Mouse (Mus musculus): ENCODE measurements around the gene Aldh8a1. TPM values are rescaled to one million over a fixed set of nuclear protein-coding genes. Genes with fewer than 3 reads are reported as not detected.

Gene Aldh8a1
- polyA plus RNA-seq, 1 experiment = not detected

DNA sequence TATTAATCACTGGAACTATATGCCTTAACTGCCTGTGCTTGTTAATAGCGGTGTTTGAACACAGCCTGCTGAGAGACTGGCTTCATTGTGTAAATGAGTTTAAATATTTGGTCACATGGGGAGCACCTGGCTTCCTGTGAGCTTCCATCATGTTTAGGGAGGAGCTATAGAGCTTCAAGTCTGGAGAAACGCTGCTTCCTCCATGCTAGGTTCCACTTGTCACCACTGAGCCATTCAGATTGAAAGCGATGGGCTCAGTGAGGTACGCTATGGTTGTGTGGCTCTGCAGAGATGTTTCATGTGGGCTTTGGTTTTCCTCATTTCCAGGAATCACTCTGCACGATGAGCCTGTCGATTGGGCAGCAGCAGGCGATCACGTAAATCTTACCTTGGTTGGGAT is 19.1 kb upstream of the Aldh8a1 start:
- Histone ChIP-seq H3K4me3 (ENCODE audit: insufficient read depth, low read depth, low read length) (no peak overlapping the region), H3K27ac (replicated peaks; ENCODE audit: low read depth, low read length) (no peak overlapping the region), H3K4me1 (ENCODE audit: control insufficient read depth, insufficient read depth, insufficient read length, low read length) (no peaks in the 10 kb centered on the region)

DNA sequence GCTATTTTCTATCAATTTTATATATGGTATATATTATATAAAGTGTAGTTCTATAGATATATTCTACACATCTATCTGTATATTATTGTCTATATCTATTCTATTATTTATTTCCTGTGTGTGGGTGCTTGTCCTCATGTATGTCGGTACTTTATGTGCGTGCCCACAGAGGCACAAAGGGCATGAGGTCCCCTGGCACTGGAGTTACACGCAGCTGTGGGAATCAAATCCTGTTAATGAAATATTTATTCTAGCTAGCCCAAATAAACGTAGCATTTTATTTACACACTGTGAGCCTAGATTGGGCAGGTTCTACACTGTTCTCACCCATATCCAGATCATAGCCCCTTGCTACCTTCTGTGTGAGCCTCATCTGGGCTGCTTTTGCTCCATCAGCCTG is 18.0 kb upstream of the Aldh8a1 start:
- H3K27ac ChIP-seq (replicated peaks; ENCODE audit: low read depth, low read length) = no peak overlapping the region
- no peak overlapping the region for H3K4me3 ChIP-seq (ENCODE audit: insufficient read depth, low read depth, low read length)
- H3K4me1 ChIP-seq (ENCODE audit: control insufficient read depth, insufficient read depth, insufficient read length, low read length) = no peaks in the 10 kb centered on the region

DNA sequence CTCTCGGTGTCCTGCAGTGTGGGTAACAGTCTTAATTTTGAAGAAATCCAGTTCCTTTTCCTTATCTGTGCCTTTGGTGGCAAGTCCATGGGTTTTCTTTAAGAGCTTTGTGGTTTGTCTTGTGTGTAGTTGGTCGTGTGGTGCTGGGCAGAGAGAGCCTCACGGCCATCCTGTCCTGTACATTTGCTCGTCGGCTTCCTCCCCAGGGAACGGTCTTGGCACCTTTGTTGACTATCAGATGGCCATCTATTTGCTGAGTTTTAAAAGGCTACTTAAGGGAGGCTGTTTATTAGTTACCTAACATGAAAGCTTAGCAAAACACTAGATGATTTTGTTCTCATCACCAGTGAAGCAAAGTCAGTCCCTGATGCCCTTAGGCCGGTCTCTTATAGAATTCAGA is 15.2 kb upstream of the Aldh8a1 start:
- no peak overlapping the region for H3K4me3 ChIP-seq (ENCODE audit: insufficient read depth, low read depth, low read length)
- H3K27ac ChIP-seq (replicated peaks; ENCODE audit: low read depth, low read length) = no peak overlapping the region

DNA sequence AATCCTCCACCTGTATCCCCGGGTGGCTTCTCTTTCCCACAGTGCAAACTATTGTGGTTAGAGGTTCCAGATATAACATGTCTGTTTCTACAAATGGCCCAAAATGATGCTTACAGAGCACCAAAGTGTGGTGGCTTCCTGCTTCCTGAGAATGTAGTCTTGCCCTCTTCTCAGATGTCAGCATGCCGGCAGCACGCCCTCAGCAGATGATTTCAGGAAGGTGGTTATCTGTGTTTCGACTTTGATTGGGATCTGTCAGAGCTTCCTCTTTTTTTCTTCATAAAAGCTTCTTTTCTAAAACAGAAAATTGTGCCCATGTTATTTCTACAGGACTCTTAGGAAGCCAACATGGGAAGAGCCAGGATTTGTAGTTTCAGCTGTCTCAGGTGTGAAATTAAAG is 13.8 kb upstream of the Aldh8a1 start:
- Histone ChIP-seq H3K4me1 (ENCODE audit: control insufficient read depth, insufficient read depth, insufficient read length, low read length) (no peaks in the 10 kb centered on the region), H3K27ac (replicated peaks; ENCODE audit: low read depth, low read length) (no peak overlapping the region), H3K4me3 (ENCODE audit: insufficient read depth, low read depth, low read length) (no peak overlapping the region)

More for the DNA sequence above, 15.2 kb upstream of the Aldh8a1 start:
- no peaks in the 10 kb centered on the region for H3K4me1 ChIP-seq (ENCODE audit: control insufficient read depth, insufficient read depth, insufficient read length, low read length)

DNA sequence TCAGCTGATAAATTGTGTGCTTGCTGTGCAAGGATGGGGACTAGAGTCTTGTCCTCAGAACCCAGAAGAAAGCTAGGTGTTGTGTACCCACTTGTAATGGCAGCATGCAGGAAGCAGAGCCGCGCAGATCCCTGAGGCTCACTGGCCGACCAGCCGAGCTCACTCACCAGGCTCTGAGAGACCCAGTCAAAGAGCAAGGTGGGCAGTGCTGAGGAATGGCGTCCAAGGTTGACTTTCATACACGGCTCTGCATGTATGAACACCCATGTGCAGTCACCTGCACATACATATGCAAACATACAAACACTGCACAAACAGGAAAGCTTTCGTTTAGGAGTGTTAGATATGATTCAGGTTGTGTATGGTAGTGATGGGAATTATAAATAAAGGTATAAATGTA is 12.1 kb upstream of the Aldh8a1 start:
- H3K27ac ChIP-seq (replicated peaks; ENCODE audit: low read depth, low read length) = no peak overlapping the region
- H3K4me3 ChIP-seq (ENCODE audit: insufficient read depth, low read depth, low read length) = no peak overlapping the region
- H3K4me1 ChIP-seq (ENCODE audit: control insufficient read depth, insufficient read depth, insufficient read length, low read length) = no peaks in the 10 kb centered on the region

DNA sequence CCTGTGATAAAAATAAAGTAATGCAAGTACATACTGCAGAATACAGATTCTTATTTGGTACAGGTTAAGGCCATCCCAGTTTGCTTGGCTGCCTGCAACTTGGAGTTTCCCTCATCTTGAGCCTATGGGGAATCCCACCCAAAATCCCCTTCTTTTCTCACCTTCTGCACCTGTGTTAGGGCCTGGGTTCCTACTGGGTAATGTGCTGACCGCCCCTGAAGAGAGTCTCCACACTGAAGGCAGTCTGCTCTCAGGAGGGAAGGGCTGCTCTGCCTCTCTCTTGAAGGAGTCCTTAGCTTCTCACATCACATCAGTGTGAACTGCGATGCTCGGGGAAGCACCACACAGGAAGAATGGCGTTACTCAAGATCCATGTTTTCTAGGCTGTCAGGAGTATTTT is 11.2 kb upstream of the Aldh8a1 start:
- Histone ChIP-seq H3K4me1 (ENCODE audit: control insufficient read depth, insufficient read depth, insufficient read length, low read length) (no peaks in the 10 kb centered on the region), H3K27ac (replicated peaks; ENCODE audit: low read depth, low read length) (no peak overlapping the region), H3K4me3 (ENCODE audit: insufficient read depth, low read depth, low read length) (no peak overlapping the region)

DNA sequence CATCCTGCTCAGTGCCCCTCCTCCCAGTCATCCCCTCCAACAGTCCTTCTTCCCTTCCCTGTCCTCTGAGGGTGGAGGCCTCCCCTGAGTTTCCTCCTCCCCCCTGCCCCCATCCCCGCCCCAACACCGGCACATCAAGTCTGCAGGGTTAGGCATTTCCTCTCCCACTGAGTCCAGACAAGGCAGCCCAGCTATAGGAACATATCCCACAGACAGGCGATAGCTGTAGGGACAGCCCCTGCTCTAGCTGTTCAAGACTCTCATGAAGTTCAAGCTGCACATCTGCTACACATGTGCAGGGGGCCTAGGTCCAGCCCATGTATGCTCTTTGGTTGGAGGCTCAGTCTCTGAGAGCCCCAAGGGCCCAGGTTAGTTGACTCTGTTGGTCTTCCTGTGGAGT is 10.6 kb upstream of the Aldh8a1 start:
- no peak overlapping the region for H3K27ac ChIP-seq (replicated peaks; ENCODE audit: low read depth, low read length)
- no peak overlapping the region for H3K4me3 ChIP-seq (ENCODE audit: insufficient read depth, low read depth, low read length)
- no peaks in the 10 kb centered on the region for H3K4me1 ChIP-seq (ENCODE audit: control insufficient read depth, insufficient read depth, insufficient read length, low read length)

DNA sequence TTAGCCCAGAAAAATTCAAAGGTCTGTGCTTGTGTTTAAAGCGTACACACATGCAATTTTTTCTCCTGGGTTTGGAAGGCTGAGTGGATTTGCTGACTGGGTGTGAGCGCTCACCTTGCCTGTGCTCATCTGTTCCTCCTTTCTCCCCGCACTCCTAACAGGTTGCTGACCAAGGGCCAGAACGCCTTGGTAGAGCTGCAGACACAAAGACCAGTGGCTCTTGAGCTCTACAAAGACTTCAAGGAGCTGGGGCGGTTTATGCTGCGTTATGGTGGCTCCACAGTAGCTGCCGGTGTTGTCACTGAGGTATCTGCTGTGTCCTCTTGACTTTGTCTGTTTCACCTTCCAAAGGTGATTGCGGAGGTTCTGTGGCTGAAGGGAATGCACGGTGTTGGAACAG is 9.6 kb upstream of the Aldh8a1 start:
- Histone ChIP-seq H3K27ac (replicated peaks; ENCODE audit: low read depth, low read length) (no peak overlapping the region), H3K4me1 (ENCODE audit: control insufficient read depth, insufficient read depth, insufficient read length, low read length) (no peaks in the 10 kb centered on the region), H3K4me3 (ENCODE audit: insufficient read depth, low read depth, low read length) (no peak overlapping the region)

DNA sequence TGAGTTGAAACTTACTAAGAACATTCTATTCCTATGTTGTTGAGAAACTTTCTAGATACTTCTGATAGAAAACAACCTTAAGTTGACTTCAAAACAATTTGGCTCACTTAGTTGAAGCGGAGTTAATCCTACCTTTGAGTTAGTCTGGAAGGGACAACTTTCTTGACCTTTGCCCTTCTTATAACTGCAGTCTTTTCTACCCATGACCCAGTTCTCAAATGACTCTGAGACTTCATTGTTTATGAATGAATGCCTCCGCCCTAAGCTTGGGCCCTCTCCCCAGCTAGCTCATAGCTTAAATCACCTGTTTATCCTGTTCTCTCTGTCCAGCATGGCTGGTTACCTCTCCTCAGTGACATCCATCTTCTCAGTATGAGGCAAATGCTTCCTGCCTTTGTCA is 7.5 kb upstream of the Aldh8a1 start:
- Histone ChIP-seq H3K27ac (replicated peaks; ENCODE audit: low read depth, low read length) (no peak overlapping the region), H3K4me1 (ENCODE audit: control insufficient read depth, insufficient read depth, insufficient read length, low read length) (no peaks in the 10 kb centered on the region), H3K4me3 (ENCODE audit: insufficient read depth, low read depth, low read length) (no peak overlapping the region)

DNA sequence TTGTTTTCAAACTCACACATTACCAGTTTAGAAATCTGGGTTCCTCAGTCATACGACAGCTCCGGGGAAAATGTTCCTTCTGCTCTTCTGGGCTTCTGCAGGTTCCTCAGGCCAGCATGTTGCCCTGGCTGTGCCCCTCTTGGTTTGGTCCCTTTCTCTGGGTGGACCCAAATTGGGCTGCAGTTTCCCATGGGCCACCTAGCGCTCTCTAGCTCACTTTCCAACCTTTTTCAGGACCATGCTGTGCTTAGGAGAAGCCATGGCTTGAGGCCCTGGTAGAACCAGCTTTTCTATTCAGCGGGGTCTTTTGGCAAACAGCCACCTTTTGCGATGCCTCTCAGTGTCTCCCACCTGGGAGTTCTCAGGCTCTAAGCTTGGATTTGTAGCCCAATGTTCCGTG is 4.8 kb upstream of the Aldh8a1 start:
- no peak overlapping the region for H3K27ac ChIP-seq (replicated peaks; ENCODE audit: low read depth, low read length)
- no peaks in the 10 kb centered on the region for H3K4me1 ChIP-seq (ENCODE audit: control insufficient read depth, insufficient read depth, insufficient read length, low read length)
- no peak overlapping the region for H3K4me3 ChIP-seq (ENCODE audit: insufficient read depth, low read depth, low read length)

DNA sequence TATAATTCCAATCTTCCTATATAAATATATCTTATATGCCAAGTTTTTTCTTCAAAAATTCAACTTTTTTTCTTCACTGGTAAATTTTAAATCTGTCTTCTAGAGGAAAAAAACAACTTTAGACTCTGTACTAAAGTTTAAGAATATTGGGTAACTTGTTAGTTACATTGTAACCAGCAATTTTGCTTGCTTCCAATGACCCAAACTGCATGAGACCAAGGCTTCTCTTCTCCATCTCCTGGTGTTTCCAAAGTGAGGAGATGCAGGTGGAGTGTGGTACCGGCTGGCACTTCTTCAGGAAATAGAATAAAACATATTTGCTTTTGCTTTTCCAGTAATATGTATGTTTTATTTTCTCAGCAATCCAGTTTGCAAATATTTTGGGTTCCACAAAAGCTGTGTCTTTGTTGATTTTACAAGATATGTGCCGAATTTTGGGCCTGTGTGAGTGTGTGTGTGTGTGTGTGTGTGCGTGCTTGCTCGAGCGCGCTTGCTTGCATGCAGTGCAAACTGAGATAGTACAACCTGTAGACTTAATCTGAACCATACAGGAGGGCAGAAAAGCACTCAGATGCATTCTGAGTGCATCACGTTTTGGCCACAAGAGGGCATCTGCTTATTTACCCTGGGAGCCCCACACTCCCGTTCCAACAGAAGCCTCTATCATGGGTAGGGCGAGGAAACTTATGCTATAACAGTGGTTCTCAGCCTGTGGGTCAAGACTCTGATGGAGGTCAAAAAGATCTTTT is 1.3 kb downstream of the Aldh8a1 start:
- Histone ChIP-seq H3K27ac (replicated peaks; ENCODE audit: low read depth, low read length) (no peak overlapping the region), H3K4me1 (ENCODE audit: control insufficient read depth, insufficient read depth, insufficient read length, low read length) (no peaks in the 10 kb centered on the region), H3K4me3 (ENCODE audit: insufficient read depth, low read depth, low read length) (no peak overlapping the region)

DNA sequence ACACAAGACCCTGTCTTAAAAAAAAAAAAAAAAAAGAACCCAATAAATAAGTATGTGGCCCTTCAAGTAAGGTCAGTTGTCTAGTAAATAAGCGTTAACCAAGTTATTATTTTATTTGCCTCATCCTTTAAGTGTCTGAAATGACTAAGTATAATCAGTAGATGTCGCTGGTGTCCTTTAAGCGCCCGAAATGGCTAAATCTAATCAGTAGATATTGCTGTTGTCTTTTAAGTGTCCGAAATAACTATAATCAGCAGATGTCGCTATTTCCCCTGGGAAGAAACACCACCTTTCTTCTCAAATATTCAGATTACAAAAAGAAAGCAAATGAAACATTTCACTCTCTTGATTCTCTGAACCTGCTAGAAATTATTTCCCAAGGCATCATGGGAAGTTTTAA is 5.8 kb downstream of the Aldh8a1 start:
- H3K27ac ChIP-seq (replicated peaks; ENCODE audit: low read depth, low read length) = no peak overlapping the region
- H3K4me1 ChIP-seq (ENCODE audit: control insufficient read depth, insufficient read depth, insufficient read length, low read length) = no peaks in the 10 kb centered on the region
- H3K4me3 ChIP-seq (ENCODE audit: insufficient read depth, low read depth, low read length) = no peak overlapping the region

DNA sequence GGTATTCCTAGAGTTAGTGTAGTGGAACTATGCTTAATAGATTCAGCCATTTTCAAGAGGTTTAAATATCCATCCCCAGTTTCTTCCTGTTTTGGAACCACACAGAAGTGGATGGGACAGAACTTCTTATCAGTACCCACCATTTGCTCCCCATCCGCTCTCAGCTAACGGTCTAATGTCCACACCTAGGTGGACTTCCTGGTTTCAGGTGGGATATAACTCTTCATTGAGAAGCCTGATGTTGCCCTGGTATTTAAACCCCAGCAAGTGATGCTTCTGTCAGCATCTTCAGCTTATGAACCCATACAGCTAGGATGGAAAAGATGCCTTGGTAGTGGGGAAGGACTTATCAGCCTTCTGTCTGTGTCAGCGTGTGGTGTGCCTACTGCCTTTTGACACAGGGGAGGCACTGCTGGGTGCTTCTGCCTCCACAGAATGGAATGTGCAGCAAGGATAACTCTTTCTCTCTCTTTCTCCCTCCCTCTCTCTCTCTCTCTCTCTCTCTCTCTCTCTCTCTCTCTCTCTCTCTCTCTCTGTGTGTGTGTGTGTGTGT is 8.1 kb downstream of the Aldh8a1 start:
- no peak overlapping the region for H3K27ac ChIP-seq (replicated peaks; ENCODE audit: low read depth, low read length)
- no peaks in the 10 kb centered on the region for H3K4me1 ChIP-seq (ENCODE audit: control insufficient read depth, insufficient read depth, insufficient read length, low read length)
- H3K4me3 ChIP-seq (ENCODE audit: insufficient read depth, low read depth, low read length) = no peak overlapping the region

DNA sequence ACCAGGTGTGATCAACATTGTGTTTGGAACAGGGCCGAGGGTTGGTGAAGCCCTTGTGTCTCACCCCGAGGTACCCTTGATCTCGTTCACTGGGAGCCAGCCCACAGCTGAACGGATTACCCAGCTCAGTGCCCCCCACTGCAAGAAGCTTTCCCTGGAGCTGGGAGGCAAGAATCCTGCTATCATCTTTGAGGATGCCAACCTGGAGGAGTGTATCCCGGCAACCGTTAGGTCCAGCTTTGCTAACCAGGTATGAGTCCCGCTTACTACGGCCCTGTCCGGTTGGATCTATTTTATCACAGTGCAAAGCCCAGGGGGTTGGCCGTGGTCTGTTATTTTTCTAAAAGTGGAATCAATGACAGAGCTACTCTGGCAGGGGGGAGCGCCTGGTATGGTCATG is 12.0 kb downstream of the Aldh8a1 start:
- no peak overlapping the region for H3K4me3 ChIP-seq (ENCODE audit: insufficient read depth, low read depth, low read length)
- no peaks in the 10 kb centered on the region for H3K4me1 ChIP-seq (ENCODE audit: control insufficient read depth, insufficient read depth, insufficient read length, low read length)
- H3K27ac ChIP-seq (replicated peaks; ENCODE audit: low read depth, low read length) = no peak overlapping the region

DNA sequence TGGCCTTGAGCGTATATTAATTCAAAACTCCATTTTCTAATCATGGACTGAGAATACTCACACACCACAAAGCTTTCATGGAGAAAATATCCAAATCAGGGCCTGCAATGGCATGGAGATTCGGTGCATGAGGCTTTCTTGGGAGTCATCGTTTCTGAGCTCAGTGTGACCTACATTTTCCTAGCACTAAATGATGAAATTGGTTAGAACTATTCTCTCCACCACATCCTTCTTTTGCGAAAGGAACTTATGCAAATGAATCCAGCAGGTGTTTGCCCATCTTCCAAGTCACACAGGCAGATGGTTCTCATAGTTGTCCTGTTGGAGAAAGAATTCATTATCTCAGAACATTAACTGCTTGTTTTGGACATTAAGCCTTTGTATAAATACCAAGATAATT is 13.3 kb downstream of the Aldh8a1 start:
- Histone ChIP-seq H3K27ac (replicated peaks; ENCODE audit: low read depth, low read length) (no peak overlapping the region), H3K4me3 (ENCODE audit: insufficient read depth, low read depth, low read length) (no peak overlapping the region), H3K4me1 (ENCODE audit: control insufficient read depth, insufficient read depth, insufficient read length, low read length) (no peaks in the 10 kb centered on the region)

DNA sequence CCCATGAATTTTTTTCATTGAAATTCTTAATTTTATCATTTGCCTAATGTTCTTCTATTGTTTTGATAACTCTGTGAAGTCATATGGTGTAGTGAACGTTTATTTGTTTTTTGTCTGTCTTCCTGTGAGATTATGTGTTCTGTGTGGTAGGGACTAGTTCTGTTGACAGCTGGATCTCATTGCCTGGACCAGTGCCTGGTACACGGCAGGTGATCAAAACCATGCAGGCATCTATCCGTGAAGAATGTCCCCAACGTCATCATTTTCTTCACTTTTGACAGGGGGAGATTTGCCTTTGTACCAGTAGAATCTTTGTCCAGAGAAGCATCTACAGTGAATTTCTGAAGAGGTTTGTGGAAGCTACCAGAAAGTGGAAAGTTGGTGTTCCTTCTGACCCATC is 14.2 kb downstream of the Aldh8a1 start:
- no peak overlapping the region for H3K4me3 ChIP-seq (ENCODE audit: insufficient read depth, low read depth, low read length)

More for the DNA sequence above, 14.2 kb downstream of the Aldh8a1 start:
- H3K4me1 ChIP-seq (ENCODE audit: control insufficient read depth, insufficient read depth, insufficient read length, low read length) = no peaks in the 10 kb centered on the region
- H3K27ac ChIP-seq (replicated peaks; ENCODE audit: low read depth, low read length) = no peak overlapping the region
